Mouse (Mus musculus) left cerebral cortex, postnatal 25 days (tissue): Measurements from ENCODE around the gene 1600015I10Rik. TPM values are rescaled to one million over a fixed set of nuclear protein-coding genes. Genes with fewer than 3 reads are reported as not detected.
"Not testable (repeated sequence)": the region's sequence is repeated elsewhere in the genome, so short reads cannot be mapped to it uniquely, and the experiment has no call there.

Experiments used
- DNase-seq, 2 experiments: peaks; one replicate each; pipeline ENCODE4 v3.0.0; 2022; ENCODE audit warnings: low spot score in 2 of 2, mixed read lengths in 1 of 2
- intact Hi-C: fragments of 180-260 bp; cut with DNase I; formaldehyde crosslinking; loops from one replicate; pipeline ENCODE4 v1.15.1; 2025
- total RNA-seq, 2 experiments: library from RNA; stranded (reverse); gene quantifications; 2 replicates each; pipeline ENCODE4 v1.2.3; 2021

The 1600015I10Rik gene
- total RNA-seq, 2 experiments from 2014 or later = not detected

- intact Hi-C loops = loop anchor here (2.0 to 10.0 kb wide), 4 partner anchors 96 to 373 kb away; partner anchors contain the start of genes Gimap8 and Gm45021
- peak; percentile 6 to 39 for DNase-seq
Observed at GRCm38 (mm10) chr6:48958053-48958452, 28.4 kb downstream of the 1600015I10Rik start.

GRCm38 (mm10) chr6:48959151-48959550 is 29.5 kb downstream of the 1600015I10Rik start:
- peak in 1 of 2 experiments; percentile 7 for DNase-seq
- intact Hi-C loops = loop anchor here (2.0 to 10.0 kb wide), 4 partner anchors 97 to 374 kb away; partner anchors contain the start of genes Gimap8 and Gm45021

GRCm38 (mm10) chr6:48966696-48967095 is 37.0 kb downstream of the 1600015I10Rik start:
- DNase-seq, intact Hi-C loops: not testable (repeated sequence)

DNA sequence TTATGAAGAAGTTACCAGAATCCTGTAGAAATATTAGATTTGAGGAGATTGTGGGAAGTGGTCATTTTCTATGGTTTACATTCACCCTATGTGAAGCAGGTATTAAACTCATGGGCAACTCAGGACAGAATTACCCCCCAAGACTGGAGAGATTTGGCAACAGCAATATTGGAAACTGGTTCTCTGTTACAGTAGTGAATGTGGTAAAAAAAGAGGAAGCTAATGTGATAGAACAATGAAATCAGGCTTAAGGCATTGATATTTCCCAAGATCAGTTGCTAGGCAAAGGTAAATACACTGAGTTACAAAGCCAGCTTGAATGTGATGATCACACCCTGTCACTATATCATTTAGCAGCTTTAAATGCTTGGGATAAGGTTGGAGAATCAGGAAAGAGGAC is 38.2 kb downstream of the 1600015I10Rik start:
- DNase-seq = no peak
- intact Hi-C loops = no loop called here

DNA sequence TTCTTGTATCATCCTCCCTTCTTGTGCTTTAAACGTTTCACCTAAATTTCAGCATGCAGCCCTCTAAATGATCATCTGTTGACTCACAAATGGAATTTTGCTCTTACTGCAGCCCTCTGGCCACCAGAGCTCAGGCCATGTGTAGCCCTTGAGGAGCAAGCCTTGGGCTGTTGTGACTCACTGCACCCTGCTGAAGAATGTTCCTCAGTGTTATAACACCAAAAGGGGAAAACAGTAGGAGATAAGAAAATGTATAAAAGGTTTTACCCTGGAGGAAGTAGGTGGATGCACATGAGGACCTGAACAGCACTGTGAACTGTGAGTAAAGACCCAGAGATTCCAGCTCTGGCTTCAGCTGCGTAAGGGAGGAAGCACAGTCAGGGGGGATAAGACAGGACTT is 45.0 kb downstream of the 1600015I10Rik start, which contains the start of gene Doxl2:
Doxl2 (plus strand) TSS at position 301 of the 400 bp plus-strand sequence.
- intact Hi-C loops = no loop called here

DNA sequence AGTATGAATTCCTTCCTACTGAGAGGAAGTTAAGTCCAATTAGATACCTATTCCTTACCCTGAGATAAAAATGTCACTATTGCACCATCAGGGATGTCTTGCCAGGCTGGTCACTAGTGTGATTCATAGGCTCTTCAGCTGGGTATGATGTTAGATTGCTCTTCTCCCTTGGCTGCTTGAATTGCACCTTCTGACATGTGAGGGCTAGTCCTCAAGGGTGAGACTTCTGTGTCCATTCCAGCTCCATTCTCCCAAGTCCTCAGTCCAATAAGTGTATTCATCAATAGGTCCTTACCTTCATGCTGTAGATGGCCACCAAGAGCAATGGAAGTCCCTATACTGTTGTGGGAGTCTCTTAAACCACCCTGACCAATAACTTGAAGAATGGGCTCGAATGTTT is 49.9 kb downstream of the 1600015I10Rik start:
- DNase-seq = no peak
- intact Hi-C loops = no loop called here

More for the DNA sequence above, 45.0 kb downstream of the 1600015I10Rik start, which contains the start of gene Doxl2:
- DNase-seq = no peak

DNA sequence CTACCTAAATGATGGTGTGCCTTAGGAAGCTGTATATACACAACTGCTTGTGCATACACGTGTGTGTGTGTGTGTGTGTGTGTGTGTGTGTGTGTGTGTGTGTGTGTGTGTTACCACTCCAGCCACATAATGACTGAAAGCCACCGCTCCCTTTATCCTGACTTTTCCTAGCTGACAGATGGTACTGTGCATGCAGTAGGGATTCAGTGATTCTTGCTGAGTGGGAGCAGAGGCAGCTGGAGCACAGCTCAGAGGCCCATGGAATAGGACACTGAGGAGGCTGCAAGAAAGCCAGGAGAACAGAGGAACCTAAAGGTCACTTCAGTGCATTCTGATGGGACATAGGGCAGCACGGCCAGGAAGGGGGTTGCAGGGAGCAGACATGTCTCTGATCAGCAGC is 52.6 kb downstream of the 1600015I10Rik start:
- intact Hi-C loops = no loop called here
- peak; percentile 18 to 59 for DNase-seq

Other genes with a start within 250 kb of the 1600015I10Rik start
- under 1 TPM; 0.32 to 0.46 TPM for gene Gimap4, start 245.3 kb upstream of the 1600015I10Rik start, total RNA-seq
- 1 to 10 TPM; 5.6 to 6.0 TPM for gene Gimap6, start 221.7 kb upstream of the 1600015I10Rik start, total RNA-seq
- 1 to 10 TPM; 1.7 to 2.3 TPM for gene Gm28053, start 211.3 kb upstream of the 1600015I10Rik start, total RNA-seq
- gene Gimap7, start 211.3 kb upstream of the 1600015I10Rik start, total RNA-seq = not detected
- gene Gimap1, start 190.8 kb upstream of the 1600015I10Rik start, total RNA-seq = 1 to 10 TPM; 2.0 to 2.8 TPM
- gene Gimap5, start 183.7 kb upstream of the 1600015I10Rik start, total RNA-seq = 1 to 10 TPM; 1.1 to 2.0 TPM
- not detected for gene Gimap3, start 159.0 kb upstream of the 1600015I10Rik start, total RNA-seq
- gene Tmem176a, start 89.0 kb upstream of the 1600015I10Rik start, total RNA-seq = 10 to 100 TPM; 30.2 to 34.9 TPM
- 10 to 100 TPM; 53.7 to 57.9 TPM for gene Tmem176b, start 88.4 kb upstream of the 1600015I10Rik start, total RNA-seq
- not detected for gene Aoc1, start 57.0 kb upstream of the 1600015I10Rik start, total RNA-seq
- gene Doxl2, start 45.1 kb downstream of the 1600015I10Rik start, total RNA-seq = not detected
- not detected for gene Svs1, start 57.0 kb downstream of the 1600015I10Rik start, total RNA-seq
- gene Gpnmb, start 106.7 kb downstream of the 1600015I10Rik start, total RNA-seq = 1 to 10 TPM; 1.3 to 1.7 TPM
- gene Malsu1, start 143.9 kb downstream of the 1600015I10Rik start, total RNA-seq = 10 to 100 TPM; 26.1 to 27.3 TPM